Comparison of ENCODE assay signal across 8 mouse cellular contexts in the genomic region with DNA sequence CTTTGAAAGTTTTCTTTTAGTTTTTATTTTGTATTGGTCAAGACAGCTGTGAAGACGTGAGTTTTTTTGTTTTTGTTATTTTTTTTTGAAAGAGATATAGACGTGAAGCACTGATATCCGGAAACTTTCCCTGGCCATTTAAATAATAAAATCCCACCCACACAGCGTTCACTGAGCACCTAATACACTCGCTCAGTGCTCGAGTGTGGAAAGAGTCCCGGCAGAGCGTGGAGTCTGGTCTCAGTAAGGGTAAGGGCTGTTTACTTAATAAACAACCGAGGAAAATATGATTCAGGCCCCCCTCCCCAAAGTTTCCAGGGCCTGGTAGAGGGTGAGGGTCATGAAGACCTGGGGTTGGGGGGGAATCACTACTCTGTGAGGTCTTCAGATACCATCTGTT. TPM values are rescaled to one million over a fixed set of nuclear protein-coding genes. Genes with fewer than 3 reads are reported as not detected.
DNase-seq lines count a peak whose midpoint lies in the region; ATAC-seq and TF ChIP-seq lines count a peak whose summit lies in the region.

No protein-coding gene starts in this region.

- TF ChIP-seq POLR2A in ES-Bruce4 (IDR thresholded peaks at IDR 0.05; ENCODE audit: insufficient read depth, low read length): no peak

- no peak overlapping the region for H3K4me3 ChIP-seq in heart, embryonic 14.5 days (ENCODE audit: control insufficient read depth in 1 of 2, insufficient read depth in 1 of 2, low read depth in 1 of 2, low read length in 2 of 2)
- H3K4me3 ChIP-seq in ES-Bruce4 (ENCODE audit: low read depth, low read length): peak overlapping the region; percentile 99
- H3K4me3 ChIP-seq in forebrain, postnatal 0 days (ENCODE audit: low read depth, low read length): peak overlapping the region; percentile 98
- peak overlapping the region; percentile 94 for H3K4me3 ChIP-seq in liver, postnatal 0 days (ENCODE audit: low read depth, low read length)

- ATAC-seq in heart, embryonic 14.5 days (ENCODE audit: insufficient number of reproducible peaks, insufficient read depth, low FRiP score, low read depth): no peak
- no peak for ATAC-seq in forebrain, postnatal 0 days
- no peak for ATAC-seq in liver, postnatal 0 days

- no peak overlapping the region for H3K27ac ChIP-seq in heart, embryonic 14.5 days (replicated peaks in 1 of 2; ENCODE audit: control insufficient read depth in 1 of 2, insufficient read depth in 1 of 2, low read depth in 2 of 2, low read length in 2 of 2)
- peak overlapping the region; percentile 77; the same call in 1 of the 2 replicates for H3K27ac ChIP-seq in ES-Bruce4 (ENCODE audit: insufficient read depth, low read length)
- no peak overlapping the region; the same call in 1 of the 2 replicates for H3K27ac ChIP-seq in forebrain, postnatal 0 days (ENCODE audit: low read depth, low read length)
- peak overlapping the region; percentile 99 for H3K27ac ChIP-seq in liver, postnatal 0 days (ENCODE audit: low read depth)

- H3K4me1 ChIP-seq in heart, embryonic 14.5 days (ENCODE audit: control insufficient read depth in 2 of 2, insufficient read depth in 2 of 2, low read length in 2 of 2): peaks cover 17 to 20% of the 10 kb centered on the region in 2 experiments
- peaks cover 11% of the 10 kb centered on the region for H3K4me1 ChIP-seq in ES-Bruce4 (ENCODE audit: control insufficient read depth, insufficient read depth, low read length)
- peaks cover 19% of the 10 kb centered on the region for H3K4me1 ChIP-seq in forebrain, postnatal 0 days (ENCODE audit: insufficient read depth)
- peaks cover 34% of the 10 kb centered on the region for H3K4me1 ChIP-seq in liver, postnatal 0 days (ENCODE audit: insufficient read depth)

- 64% methylated on average over 9 of the region's 9 CpGs for WGBS in heart, embryonic 14.5 days
- 67% methylated on average over 9 of the region's 9 CpGs for WGBS in forebrain, postnatal 0 days
- WGBS in liver, postnatal 0 days (ENCODE audit: insufficient replicate concordance): 31% methylated on average over 9 of the region's 9 CpGs

- 0 out of 2 replicates have a peak, but pooled peaks cover 10% of the 10 kb centered on the region for H3K27me3 ChIP-seq in heart, embryonic 14.5 days (ENCODE audit: control insufficient read depth, insufficient read depth, low read length)
- H3K27me3 ChIP-seq in ES-Bruce4 (ENCODE audit: control insufficient read depth, insufficient read depth, low read length, poor library complexity, severe bottlenecking): no peaks in the 10 kb centered on the region
- H3K27me3 ChIP-seq in forebrain, postnatal 0 days (ENCODE audit: insufficient read depth, low read length): no peaks in the 10 kb centered on the region
- no peaks in the 10 kb centered on the region for H3K27me3 ChIP-seq in liver, postnatal 0 days (ENCODE audit: insufficient read depth, low read length)

- no peak overlapping the region for H3K9ac ChIP-seq in heart, embryonic 14.5 days (ENCODE audit: low read length)
- peak overlapping the region; percentile 96 for H3K9ac ChIP-seq in ES-Bruce4 (ENCODE audit: low read depth, poor library complexity, severe bottlenecking)
- peak overlapping the region; percentile 99 for H3K9ac ChIP-seq in forebrain, postnatal 0 days
- H3K9ac ChIP-seq in liver, postnatal 0 days (replicated peaks): peak overlapping the region; percentile 94

- H3K4me2 ChIP-seq in heart, embryonic 14.5 days (ENCODE audit: low read length): peak overlapping the region; percentile 93
- H3K4me2 ChIP-seq in forebrain, postnatal 0 days (ENCODE audit: low read depth): peak overlapping the region; percentile 86
- H3K4me2 ChIP-seq in liver, postnatal 0 days (ENCODE audit: low read depth, low read length): peak overlapping the region; percentile 96

- no peak for TF ChIP-seq CTCF in ES-Bruce4 (IDR thresholded peaks at IDR 0.05; ENCODE audit: low read depth, low read length)
- TF ChIP-seq CTCF in forebrain, postnatal 0 days (IDR thresholded peaks at IDR 0.05; ENCODE audit: low read depth): no peak
- no peak for TF ChIP-seq CTCF in liver, postnatal 0 days (IDR thresholded peaks at IDR 0.05; ENCODE audit: low read depth)

- DNase-seq in heart, adult 11 months: no peak
- no peak for DNase-seq in forebrain, postnatal 0 days
- DNase-seq in liver, postnatal 0 days: no peak
- no peak for DNase-seq in Muller cell, postnatal 12 days (ENCODE audit: inconsistent ontology term)
- no peak for DNase-seq in adrenal gland, adult 18-20 months (ENCODE audit: low spot score in 2 of 2)
- no peak for DNase-seq in gastrocnemius, postnatal 10 days

- no peaks in the 10 kb centered on the region for H3K9me3 ChIP-seq in heart, embryonic 14.5 days (ENCODE audit: control insufficient read depth, low read length)
- H3K9me3 ChIP-seq in ES-Bruce4 (replicated peaks; ENCODE audit: control insufficient read depth, insufficient read depth, low read length, poor library complexity, severe bottlenecking): no peaks in the 10 kb centered on the region
- no peaks in the 10 kb centered on the region for H3K9me3 ChIP-seq in forebrain, postnatal 0 days (ENCODE audit: low read length)
- no peaks in the 10 kb centered on the region for H3K9me3 ChIP-seq in liver, postnatal 0 days (ENCODE audit: low read length)

- no peak for TF ChIP-seq EP300 in ES-Bruce4 (IDR thresholded peaks at IDR 0.05; ENCODE audit: insufficient read depth, low read depth, low read length)
- TF ChIP-seq EP300 in liver, postnatal 0 days (IDR thresholded peaks at IDR 0.05; ENCODE audit: low read depth): no peak

- H3K36me3 ChIP-seq in heart, embryonic 14.5 days (ENCODE audit: control insufficient read depth, insufficient read depth, low read length): no peaks in the 10 kb centered on the region
- peaks cover 12% of the 10 kb centered on the region; the same call in 1 of the 2 replicates for H3K36me3 ChIP-seq in ES-Bruce4 (ENCODE audit: control insufficient read depth, insufficient read depth, low read length, poor library complexity, severe bottlenecking)
- no peaks in the 10 kb centered on the region; the same call in none of the 2 replicates for H3K36me3 ChIP-seq in forebrain, postnatal 0 days (ENCODE audit: insufficient read depth)
- no peaks in the 10 kb centered on the region; the same call in 1 of the 2 replicates for H3K36me3 ChIP-seq in liver, postnatal 0 days (replicated peaks; ENCODE audit: insufficient read depth, low read length)

RNA-seq across cellular contexts. Expression of a gene that starts 1.6 kb away (rescaled TPM):
- 9.7 and 10.2 TPM in 2 replicates for polyA plus RNA-seq in heart, embryonic 14.5 days (2014; fragmentation: Nextera tagmentation; extraction: Ambion mirVana)
- 34.6 and 37.0 TPM in 2 replicates for polyA plus RNA-seq in ES-Bruce4 (2011; ENCODE audit: insufficient read depth, insufficient read length, low read depth, missing spikeins)
- 11.8 and 16.8 TPM in 2 replicates for total RNA-seq in forebrain, postnatal 0 days (2014; rRNA removed)
- polyA plus RNA-seq in forebrain, postnatal 0 days (2015; fragmentation: Nextera tagmentation; extraction: Ambion mirVana): 25.6 and 37.2 TPM in 2 replicates
- 11.6 TPM in 2 replicates for polyA plus RNA-seq in liver, postnatal 0 days (2015; fragmentation: Nextera tagmentation; extraction: Ambion mirVana)
- total RNA-seq in adrenal gland, adult 18-20 months (2021): 100 to 1,000 TPM in 1 of 2 experiments, 10 to 100 TPM in 1; 81.3 to 105 TPM
- 10 to 100 TPM; 10.8 to 11.1 TPM for total RNA-seq in gastrocnemius, postnatal 10 days (2021)

Comparison
In these comparisons a context has a peak if more than half of its experiments do, and no peak if none do; other contexts are left out.
1. H3K27ac ChIP-seq: peak in ES-Bruce4 (single experiment) and liver, postnatal 0 days (single experiment); none in heart, embryonic 14.5 days (0 of 2) and forebrain, postnatal 0 days (single experiment).
2. H3K4me3 ChIP-seq: peak in ES-Bruce4 (single experiment), forebrain, postnatal 0 days (single experiment) and liver, postnatal 0 days (single experiment); none in heart, embryonic 14.5 days (0 of 2).
3. Peak in every context shown above with its lines, with median percentiles within 50 percentile points of each other: H3K4me2 ChIP-seq.